Mouse (Mus musculus) CH12.LX (cell line): ENCODE results near the gene Gm15557.

Experiments used
- CHD1 ChIP-seq: IDR thresholded peaks from 2 replicates; pipeline ENCODE4 v1.6.1; 2012; ENCODE audit warnings: low read depth, low read length, improper control_type of control experiment, inconsistent platforms
- CHD2 ChIP-seq: IDR thresholded peaks from 2 replicates; pipeline ENCODE4 v1.6.1; 2011; ENCODE audit warnings: low read length, improper control_type of control experiment
- CTCF ChIP-seq, 2 experiments: IDR thresholded peaks in 1 of 2; conservative IDR thresholded peaks in 1 of 2; 2 replicates each; pipeline ENCODE4 v1.5.1; 2011 to 2012; ENCODE audit warnings: low read depth in 2 of 2, low read length in 2 of 2, improper control_type of control experiment in 1 of 2, inconsistent platforms in 1 of 2, mild to moderate bottlenecking in 1 of 2, moderate library complexity in 1 of 2
- EP300 ChIP-seq: IDR thresholded peaks from 2 replicates; pipeline ENCODE4 v1.6.1; 2011; ENCODE audit warnings: low read length, improper control_type of control experiment
- ETS1 ChIP-seq: conservative IDR thresholded peaks from 2 replicates; pipeline ENCODE4 v1.6.1; 2012; ENCODE audit warnings: low read depth, mild to moderate bottlenecking, inconsistent platforms, low read length, improper control_type of control experiment, moderate library complexity
- MAX ChIP-seq: IDR thresholded peaks from 2 replicates; pipeline ENCODE4 v1.6.1; 2011; ENCODE audit warnings: low read length, improper control_type of control experiment
- MYC ChIP-seq: IDR thresholded peaks from 2 replicates; pipeline ENCODE4 v1.6.1; 2011; ENCODE audit warnings: low read depth, mild to moderate bottlenecking, improper control_type of control experiment, low read length
- NELFE ChIP-seq: IDR thresholded peaks from 2 replicates; pipeline ENCODE4 v1.6.1; 2011; ENCODE audit warnings: low read depth, low read length, improper control_type of control experiment
- PAX5 ChIP-seq: IDR thresholded peaks from 2 replicates; pipeline ENCODE4 v1.6.1; 2012; ENCODE audit warnings: low read length, inconsistent platforms, mixed read lengths
- POLR2A ChIP-seq: IDR thresholded peaks from 2 replicates; pipeline ENCODE4 v1.6.1; 2011; ENCODE audit warnings: low read depth, mild to moderate bottlenecking, improper control_type of control experiment, low read length
- SIN3A ChIP-seq: IDR thresholded peaks from 2 replicates; pipeline ENCODE4 v1.6.1; 2012; ENCODE audit warnings: low read length, improper control_type of control experiment, inconsistent platforms
- UBTF ChIP-seq: IDR thresholded peaks from 2 replicates; pipeline ENCODE4 v1.6.1; 2012; ENCODE audit warnings: low read depth, mild to moderate bottlenecking, inconsistent platforms, low read length, improper control_type of control experiment, moderate library complexity
- ZMIZ1 ChIP-seq: IDR thresholded peaks from 2 replicates; pipeline ENCODE4 v1.6.1; 2012; ENCODE audit warnings: low read depth, mild to moderate bottlenecking, inconsistent platforms, low read length, improper control_type of control experiment

DNA sequence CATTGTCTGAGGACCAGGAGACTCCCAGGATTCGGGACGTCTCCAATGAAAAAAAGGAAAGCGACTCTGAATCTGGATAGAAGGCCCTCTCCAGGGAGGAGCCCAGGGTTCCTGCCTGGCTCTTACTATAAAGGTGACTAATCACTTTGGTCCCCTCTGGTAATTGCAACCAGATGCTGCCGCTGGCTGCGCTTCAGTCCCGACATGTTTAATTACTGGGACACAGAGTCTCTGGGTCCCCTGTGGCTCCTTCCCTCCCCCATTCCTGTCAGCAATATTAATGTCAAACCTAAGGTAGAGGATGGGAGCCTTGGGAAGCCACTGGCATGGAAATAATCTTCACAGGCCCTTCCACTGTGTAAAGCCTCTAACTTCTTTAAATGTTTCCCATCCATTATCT lies 8.8 kb downstream of the Gm15557 start:
- TF ChIP-seq MYC (no peak), POLR2A (no peak), CTCF (conservative IDR thresholded peaks at IDR 0.05 in 1 of 2, IDR thresholded peaks at IDR 0.05 in 1 of 2; ENCODE audit: low read depth in 2 of 2, low read length in 2 of 2) (no peak), CHD1 (no peak), CHD2 (no peak), ZMIZ1 (no peak), MAX (no peak), EP300 (no peak), UBTF (no peak), ETS1 (no peak), PAX5 (no peak), SIN3A (no peak), NELFE (no peak)
